Mouse (Mus musculus) kidney, adult 9 months (tissue): ENCODE data around the gene Hist1h2bf.
"Not testable (repeated sequence)": the region's sequence is repeated elsewhere in the genome, so short reads cannot be mapped to it uniquely, and the experiment has no call there.

ENCODE experiments used
- DNase-seq: peaks from one replicate; pipeline ENCODE4 v3.0.0; 2022

Hist1h2bf gene

DNA sequence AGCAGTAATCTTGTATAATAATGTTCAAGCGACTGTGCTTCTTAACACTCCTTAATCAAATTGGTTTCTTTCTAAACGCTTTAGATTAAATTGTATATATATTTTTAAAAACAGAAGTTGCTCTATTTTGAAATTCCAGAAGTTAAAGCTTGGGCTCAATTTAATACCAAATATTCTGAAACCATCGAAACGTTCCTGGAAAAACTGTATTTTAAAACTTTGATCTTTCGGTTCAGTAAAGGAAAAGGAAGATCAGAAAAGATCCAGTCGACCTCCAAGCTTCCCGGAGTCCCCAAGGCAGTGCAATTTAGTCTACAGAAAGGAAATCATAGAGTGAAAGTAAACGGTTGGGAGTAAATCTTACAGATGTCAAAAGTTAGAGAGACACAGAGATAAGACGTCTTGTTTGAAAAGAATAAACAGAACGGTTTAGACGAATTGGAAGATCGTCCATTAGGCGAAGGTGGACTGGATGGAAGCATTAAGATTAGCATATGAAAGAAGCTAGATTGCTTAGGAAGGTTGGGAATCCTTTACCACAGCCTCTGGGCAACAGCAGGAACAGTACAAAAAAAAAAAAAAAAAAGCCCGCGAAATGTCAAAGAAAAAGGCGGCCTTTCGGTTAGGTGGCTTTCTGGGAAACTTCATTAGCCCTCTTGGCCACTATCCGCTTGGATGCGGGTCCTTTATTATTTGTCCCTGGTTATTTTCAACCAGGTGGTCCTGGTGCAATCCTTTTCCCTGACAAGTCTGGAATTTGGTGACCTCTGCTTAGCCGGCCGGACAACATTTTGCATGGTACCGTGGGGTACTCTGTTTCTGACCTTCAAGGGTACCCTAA lies 12.3 kb upstream of the Hist1h2bf start:
- DNase-seq = peak; percentile 34

DNA sequence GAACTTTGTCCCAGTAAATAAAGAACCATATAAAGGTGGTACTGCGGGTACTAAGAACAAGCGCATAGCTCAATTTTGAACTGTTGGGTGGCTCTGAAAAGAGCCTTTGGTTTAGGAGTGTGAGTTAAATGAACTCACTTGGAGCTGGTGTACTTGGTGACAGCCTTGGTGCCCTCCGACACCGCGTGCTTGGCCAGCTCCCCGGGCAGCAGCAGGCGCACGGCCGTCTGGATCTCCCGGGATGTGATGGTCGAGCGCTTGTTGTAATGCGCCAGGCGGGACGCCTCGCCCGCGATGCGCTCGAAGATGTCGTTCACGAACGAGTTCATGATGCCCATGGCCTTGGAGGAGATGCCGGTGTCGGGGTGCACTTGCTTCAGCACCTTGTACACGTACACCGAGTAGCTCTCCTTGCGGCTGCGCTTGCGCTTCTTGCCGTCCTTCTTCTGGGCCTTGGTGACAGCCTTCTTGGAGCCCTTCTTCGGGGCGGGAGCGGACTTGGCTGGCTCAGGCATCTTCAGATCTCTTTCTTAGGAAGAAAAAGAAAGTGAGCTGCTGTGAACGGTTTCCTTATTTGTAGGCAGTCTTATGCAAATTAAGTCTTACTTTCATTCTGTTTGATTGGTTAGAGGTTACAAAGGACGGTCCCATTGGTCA lies 11.6 kb upstream of the Hist1h2bf start:
- DNase-seq = peak; percentile 85

DNA sequence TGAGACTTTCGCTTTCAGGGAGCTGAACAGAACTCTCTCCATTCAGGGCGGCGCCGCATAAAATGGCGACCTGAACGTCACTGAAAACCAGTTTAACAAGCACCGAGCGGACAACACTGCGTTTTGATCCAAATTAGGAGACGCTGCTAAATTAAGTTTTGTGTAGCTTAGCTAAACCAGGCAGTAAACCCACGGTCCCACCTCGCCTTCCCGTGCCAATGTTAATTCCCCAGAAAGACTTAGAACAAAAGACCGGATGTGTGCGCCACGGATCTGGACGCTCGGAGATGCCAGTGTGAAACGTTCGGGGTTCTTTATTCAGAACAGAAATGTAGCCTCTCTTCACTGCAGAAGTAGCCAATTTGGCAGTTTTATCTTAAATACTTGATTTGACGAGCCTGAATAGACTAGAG lies 11.0 kb upstream of the Hist1h2bf start:
- DNase-seq = peak; percentile 70

DNA sequence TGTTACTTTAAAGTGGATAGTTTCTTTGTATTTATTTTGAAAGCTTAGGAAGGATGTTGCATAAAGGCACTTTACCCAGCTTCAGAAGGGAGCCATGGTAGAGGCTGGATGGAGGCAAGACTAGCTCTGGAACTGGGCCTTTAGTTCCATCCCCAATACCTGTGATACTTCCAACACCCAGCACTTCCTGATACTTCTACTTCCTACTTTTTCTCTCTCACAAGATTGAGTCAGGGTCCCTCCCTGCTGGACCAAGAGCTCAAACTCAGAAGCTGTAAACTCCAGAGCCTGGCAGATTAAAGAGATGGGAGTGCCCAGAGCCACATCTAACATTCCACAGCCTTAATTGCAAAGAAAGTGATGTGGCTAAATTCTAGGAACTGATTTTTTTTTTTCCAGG lies 10.3 kb upstream of the Hist1h2bf start:
- DNase-seq = no peak

DNA sequence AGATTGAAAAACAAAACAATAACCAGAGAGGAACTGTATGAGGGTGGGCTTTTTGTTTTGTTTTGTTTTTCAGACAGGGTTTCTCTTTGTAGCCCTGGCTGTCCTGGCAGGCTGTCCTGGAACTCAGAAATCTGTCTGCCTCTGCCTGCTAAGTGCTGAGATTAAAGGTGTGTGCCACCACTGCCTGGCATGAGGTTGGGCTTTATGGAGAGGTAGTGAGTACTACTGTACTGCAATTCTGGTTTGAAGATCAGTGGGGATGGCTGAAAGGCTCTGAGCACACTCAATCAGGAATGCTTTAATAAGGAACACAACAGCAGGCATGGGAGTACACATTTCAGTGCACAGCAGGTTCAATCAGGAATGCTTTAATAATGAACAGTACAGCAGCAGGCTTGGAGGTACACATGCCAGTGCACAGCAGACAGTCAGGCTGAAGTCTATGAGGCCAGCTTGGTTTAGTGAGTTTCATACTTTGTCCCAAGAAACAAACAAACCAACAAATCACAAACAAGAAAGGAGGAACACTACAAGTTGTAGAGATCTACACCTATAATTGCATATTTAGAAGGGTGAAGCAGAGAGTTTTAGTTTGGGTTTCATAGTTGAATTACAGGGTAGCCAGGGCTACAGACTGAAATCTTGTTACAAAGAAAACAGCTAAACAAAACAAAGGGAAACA lies 9.5 kb upstream of the Hist1h2bf start:
- DNase-seq = no peak

DNA sequence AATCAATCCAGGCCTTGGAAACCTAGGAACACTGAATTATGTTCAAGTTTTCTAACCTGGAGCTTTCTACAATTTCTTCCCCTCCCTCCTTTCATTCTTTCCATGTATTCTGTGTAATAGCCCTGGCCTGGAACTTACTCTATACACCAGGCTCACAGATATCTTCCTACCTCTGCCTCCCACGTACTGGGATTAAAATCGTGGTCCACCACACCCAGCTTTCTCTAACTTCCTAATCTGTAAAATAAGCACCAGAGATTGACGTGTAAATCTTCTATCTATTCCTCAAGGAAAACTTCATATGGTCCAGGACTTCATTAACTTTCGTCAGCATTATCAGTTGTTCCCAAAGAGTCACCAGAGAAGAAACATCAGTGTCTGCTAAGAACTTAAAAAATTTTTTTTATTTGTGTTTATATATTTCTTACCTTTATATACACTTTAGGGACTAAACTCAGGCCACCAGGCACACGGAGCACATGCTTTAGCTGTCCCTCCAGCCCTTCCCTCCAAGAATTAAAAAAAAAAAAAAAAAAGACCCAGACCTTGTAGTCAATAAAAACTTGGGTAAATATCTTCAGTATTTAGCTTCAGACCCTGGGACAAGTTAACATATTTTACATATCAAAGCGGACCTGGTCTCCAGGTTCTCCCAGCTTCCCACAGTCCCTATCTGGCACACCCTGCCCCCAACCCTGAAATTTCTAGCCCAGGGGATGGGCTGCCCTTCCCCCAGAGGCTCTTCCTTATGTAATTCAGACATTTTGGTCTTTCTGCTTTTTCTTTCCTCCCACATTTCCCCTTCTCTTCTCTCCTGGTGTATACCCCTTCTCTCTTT lies 8.4 kb upstream of the Hist1h2bf start:
- no peak for DNase-seq

DNA sequence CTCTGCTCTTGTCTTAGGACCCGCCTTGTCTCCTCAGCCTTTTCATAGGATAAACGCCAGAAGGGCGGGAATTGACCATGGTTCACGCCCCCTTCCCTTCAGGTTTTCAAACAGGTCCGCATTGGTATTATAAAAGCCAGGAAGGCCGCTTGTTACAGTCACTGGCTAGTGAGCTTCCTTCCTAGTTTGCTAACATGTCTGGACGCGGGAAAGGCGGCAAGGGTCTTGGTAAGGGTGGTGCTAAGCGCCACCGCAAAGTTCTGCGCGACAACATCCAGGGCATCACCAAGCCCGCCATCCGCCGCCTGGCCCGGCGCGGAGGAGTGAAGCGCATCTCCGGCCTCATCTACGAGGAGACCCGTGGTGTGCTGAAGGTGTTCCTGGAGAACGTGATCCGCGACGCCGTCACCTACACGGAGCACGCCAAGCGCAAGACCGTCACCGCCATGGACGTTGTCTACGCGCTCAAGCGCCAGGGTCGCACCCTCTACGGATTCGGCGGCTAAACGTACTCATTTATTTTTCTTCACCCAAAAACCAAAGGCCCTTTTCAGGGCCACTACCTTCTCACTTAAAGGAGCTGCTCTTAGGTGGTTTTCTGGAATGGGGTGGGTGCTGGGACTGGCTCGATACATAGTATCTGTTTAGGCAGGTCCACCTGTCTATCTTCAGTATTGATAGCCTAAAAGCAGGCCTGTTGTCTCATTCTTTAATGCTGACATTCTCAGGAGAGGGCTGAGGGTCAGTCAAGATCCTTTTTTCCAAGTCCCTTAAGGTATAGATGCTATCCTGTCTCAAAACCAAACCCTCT lies 7.6 kb upstream of the Hist1h2bf start, which contains the start of gene Hist1h4d:
Gene Hist1h4d, plus strand, starts transcription at position 191 of the 811 bp plus-strand sequence.
- DNase-seq = peak; percentile 98

DNA sequence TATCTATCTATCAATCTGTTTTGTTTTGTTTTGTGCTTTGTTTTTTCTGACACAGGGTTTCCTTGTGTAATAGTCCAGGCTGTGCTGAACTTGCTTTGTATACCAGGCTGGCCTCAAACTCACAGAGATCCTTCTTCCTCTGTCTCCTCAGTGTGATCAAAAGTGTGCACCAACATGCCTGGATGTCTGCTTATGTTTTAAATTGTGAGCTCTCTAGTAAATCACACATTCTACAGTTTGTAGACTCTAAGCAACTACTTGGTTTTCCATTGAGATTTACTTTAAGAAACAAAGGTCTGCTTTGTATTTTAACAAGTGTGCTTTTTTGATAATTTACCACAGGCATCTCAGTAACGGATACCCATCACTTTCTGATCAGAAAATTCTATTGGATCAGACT lies 3.8 kb upstream of the Hist1h2bf start:
- no peak for DNase-seq

DNA sequence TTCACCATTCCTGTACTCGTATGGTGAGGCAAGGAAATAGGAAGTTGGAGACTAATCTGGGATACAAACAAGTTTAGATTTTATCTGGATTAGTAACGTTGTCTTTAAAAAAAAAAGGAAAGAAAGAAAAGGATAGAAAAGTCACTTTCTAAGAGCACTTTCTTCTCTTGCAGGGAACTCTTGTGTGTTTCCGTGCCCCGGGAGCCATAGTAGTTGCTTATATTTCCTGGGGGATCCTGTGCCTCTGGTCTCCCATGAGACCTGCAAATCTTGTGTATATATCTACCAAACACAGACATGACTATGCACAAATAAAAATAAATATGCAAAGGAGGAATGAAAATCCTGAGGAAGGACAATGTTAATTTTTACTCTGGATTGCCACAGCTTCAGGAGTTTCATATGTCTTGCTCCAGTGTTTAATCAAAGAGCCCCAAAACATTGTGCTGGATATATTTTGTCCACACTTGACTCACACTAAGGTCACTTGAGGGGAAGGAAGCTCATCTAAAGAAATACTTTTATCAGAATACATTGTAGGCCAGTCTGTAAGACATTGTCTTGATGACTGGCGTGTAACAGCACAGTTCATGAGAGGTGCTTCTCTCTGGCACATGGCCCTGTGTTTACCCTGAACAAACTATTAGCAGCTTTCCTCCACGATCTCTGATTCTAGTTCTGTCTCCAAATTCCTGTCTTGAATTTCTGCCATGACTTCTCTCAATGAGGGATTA lies 3.1 kb upstream of the Hist1h2bf start:
- no peak for DNase-seq

DNA sequence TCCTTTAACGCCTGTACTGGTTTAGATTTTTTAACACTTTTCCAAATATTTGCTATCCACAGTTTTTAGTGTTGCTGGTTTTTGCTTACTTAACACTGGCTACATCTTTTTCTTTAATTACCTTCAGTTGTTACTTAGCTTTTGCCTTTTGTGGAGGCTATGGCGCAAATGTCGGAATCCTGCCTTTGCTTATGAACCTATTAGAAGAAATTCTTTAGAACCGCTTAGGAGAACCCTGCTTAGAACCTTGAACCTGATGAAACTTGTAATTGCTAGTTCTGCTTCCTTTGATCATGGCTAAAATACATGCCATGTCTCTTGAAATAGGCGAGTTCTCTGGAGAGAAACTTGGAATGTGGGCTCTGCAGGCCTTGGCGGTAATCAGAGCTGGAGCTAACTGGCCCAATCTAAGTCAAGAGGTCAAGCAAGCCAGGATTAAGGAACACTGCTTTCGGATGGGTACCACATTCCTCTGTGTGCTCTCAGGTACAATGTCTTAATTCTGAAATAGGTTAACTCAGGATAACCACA lies 2.4 kb upstream of the Hist1h2bf start:
- DNase-seq = no peak

DNA sequence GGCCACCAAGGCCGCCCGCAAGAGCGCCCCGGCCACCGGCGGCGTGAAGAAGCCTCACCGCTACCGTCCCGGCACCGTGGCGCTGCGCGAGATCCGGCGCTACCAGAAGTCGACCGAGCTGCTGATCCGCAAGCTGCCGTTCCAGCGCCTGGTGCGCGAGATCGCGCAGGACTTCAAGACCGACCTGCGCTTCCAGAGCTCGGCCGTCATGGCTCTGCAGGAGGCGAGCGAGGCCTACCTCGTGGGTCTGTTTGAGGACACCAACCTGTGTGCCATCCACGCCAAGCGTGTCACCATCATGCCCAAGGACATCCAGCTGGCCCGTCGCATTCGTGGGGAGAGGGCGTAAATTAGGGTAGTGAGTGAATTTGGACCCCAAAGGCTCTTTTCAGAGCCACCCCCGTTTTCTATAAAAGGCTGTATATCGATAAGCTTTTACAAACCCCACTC lies 1.9 kb upstream of the Hist1h2bf start:
- DNase-seq = not testable (repeated sequence)

DNA sequence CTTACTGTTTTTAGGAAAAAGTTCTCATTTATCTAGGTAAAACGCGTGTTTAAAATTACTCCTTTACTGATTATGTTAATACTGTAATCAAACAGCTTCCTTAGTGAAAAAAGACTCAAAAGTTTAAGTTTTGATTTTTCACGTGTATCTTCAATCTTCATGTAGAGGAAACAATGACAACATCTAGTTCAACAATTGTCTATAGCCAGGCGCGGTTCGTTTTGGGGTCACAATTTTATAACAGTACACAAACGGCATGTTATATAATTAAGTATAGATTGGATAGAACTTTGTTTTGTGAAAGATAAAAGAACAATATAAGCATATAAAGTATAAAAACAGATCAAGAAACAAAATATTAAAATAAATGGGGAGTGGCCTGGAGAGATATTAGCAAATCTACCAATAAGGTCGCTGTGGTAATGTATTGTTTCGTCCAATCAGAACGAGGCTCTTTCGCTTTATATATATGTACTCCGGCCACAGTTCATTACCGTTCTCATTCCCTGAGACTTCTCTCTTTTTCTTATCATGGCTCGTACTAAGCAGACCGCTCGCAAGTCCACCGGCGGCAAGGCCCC lies 1.4 kb upstream of the Hist1h2bf start, which contains the start of gene Hist1h3d:
Gene Hist1h3d, plus strand, starts transcription at position 493 of the 581 bp plus-strand sequence.
- peak; percentile 32 for DNase-seq

DNA sequence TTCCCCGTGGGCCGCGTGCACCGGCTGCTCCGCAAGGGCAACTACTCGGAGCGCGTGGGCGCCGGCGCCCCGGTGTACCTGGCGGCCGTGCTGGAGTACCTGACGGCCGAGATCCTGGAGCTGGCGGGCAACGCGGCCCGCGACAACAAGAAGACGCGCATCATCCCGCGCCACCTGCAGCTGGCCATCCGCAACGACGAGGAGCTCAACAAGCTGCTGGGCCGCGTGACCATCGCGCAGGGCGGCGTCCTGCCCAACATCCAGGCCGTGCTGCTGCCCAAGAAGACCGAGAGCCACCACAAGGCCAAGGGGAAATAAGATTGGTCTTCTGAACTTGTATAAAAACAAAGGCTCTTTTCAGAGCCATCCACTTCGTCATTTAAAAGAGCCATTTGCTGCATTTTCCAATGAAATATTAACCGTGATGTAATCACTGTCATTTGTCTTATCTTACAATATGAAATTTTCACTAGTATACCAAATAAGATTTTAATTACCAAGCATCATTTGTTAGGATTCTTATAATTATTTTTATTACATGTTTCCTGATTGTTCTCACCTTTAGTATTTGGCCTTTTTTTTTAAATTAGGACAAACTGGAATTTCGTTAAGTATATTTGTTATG lies 662 bp upstream of the Hist1h2bf start:
- not testable (repeated sequence) for DNase-seq

DNA sequence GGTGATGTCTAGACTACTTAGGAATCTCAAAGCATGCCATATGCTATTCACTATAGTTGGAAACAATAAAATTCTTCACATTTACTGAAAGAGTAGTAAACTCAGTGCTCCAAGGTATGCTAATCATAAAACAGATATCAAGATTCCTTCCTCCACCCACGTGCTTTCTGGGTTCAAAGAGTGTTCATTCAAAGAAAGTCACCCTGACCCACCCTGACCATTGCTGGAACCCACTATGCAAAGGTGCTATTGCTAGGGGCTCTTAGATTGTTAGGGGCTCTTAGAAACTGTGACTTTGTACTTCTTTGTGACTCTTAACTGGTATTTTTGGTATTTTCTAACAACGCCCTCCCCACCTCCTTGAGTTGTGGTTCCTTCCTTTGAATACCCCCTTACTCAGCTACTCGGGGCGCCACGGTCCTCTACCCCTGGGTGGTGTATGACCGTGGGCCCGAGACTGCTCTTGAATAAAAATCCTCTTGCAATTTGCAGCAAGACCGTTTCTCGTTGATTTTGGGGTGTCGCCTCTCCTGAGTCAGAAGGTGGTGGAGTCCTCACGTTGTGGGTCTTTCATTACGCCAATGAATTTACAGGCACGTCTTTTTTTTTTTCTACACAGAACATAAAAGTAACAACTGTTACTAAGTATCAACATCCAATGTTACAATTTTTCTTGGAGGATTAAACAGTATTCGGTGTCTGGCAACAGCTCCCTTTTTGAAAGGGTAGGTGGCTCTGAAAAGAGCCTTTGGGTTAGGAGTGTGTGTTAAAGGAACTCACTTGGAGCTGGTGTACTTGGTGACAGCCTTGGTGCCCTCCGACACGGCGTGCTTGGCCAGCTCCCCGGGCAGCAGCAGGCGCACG lies 730 bp downstream of the Hist1h2bf start:
- DNase-seq = not testable (repeated sequence)

DNA sequence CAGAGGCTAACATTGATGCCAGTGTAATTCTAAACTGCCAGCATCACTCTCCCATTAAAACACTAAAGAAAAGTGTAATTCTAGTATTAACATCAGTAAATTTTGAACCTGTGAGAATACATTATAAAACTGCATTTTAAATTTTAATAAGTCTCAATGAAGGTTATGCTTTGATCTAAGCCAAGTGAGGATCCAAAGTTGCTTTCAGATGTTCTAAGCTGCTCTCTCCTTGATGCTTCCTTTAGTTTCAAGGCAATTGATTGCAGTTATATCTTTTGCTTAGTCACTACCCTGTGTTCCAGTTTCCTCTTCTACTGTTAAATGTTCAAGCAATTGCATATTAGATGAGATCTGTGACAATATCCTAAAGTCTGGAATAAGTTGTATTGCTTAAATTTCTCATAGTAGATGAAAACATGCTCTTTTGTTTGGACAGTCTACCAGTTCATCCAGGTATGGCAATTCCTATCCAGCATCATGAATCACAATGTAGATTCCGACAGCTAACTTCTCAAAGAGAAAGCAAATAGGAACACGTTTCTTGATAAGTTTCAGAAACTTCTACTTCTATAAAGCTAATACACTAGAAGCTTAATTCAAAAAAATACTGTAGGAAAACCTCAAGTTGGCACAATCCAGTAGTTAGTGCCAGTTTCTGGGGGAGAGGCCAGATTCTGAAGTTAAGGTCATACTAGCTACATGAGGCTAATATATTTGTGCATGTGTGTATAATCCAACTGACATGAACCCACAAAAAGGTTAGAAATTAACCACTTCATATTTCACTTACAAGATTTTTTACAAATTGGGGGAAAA lies 1.6 kb downstream of the Hist1h2bf start:
- DNase-seq = no peak

DNA sequence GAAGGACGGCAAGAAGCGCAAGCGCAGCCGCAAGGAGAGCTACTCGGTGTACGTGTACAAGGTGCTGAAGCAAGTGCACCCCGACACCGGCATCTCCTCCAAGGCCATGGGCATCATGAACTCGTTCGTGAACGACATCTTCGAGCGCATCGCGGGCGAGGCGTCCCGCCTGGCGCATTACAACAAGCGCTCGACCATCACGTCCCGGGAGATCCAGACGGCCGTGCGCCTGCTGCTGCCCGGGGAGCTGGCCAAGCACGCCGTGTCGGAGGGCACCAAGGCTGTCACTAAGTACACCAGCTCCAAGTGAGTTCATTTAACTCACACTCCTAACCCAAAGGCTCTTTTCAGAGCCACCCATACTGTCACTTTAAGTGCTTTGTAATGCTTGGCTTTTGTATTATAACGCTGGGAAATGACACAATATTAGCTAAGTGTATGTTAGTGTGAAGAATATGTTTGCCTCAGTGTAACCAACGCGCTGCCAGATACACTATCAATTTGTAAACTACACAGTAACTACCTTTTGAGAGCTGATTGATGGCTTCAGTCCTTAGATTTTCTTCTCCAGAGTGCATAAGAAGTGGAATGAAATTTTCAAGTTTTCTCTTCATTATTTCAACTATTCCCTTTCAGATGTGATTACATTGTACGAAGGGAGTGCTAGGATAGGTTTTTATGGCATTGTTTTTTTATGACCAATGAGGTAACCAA lies 2.3 kb downstream of the Hist1h2bf start:
- DNase-seq = not testable (repeated sequence)

DNA sequence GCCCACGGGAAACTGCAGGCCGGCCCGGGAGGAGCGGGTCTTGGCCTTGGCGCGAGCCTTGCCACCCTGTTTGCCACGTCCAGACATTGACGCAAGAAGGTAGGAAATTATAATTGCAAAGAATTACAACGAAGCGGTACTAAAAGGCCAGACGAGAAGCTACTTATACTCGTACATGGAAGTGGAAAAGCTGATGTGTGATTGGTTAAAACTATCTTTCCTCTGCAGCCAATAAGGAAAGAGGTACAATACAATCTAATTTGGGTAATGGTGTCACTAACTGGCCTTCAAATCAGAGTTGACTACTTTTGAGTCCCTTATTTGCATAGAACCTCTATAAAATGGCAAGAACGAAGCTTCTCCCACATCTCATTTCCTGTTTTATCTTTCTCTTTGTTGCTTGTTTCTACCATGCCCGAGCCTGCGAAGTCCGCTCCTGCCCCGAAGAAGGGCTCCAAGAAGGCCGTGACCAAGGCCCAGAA lies 2.9 kb downstream of the Hist1h2bf start, which contains the start of the genes Hist1h2ae and Hist1h2bg:
Gene Hist1h2ae, minus strand, starts transcription at position 199 of the 482 bp plus-strand sequence.
Gene Hist1h2bg, plus strand, starts transcription at position 375 of the 482 bp plus-strand sequence.
- DNase-seq = peak; percentile 74
